Mouse (Mus musculus) MEL (cell line): ENCODE measurements around the gene Ercc5. TPM values are rescaled to one million over a fixed set of nuclear protein-coding genes. Genes with fewer than 3 reads are reported as not detected.

ENCODE experiments used
- DNase-seq: peaks from one replicate; pipeline ENCODE4 v3.0.0; 2011; ENCODE audit warnings: low read depth, low spot score
- H3K27ac ChIP-seq: 2 replicates; pipeline ENCODE4 v1.5.1; 2012; ENCODE audit warnings: low read depth, mild to moderate bottlenecking, control low read depth, low read length, moderate library complexity; ENCODE audit not compliant: control insufficient read depth
- H3K27me3 ChIP-seq, 2 experiments: fragments of 150-350 bp in 1 of 2; sonication (generic) in 1 of 2; 2 replicates each; pipeline ENCODE4 v1.6.1; 2012; ENCODE audit warnings: low read length in 2 of 2, mild to moderate bottlenecking in 2 of 2, improper control_type of control experiment in 1 of 2, moderate library complexity in 1 of 2; ENCODE audit not compliant: insufficient read depth in 2 of 2, control insufficient read depth in 1 of 2
- H3K36me3 ChIP-seq, 2 experiments: 2 replicates each; pipeline ENCODE4 v1.6.1; 2012 to 2014; ENCODE audit warnings: low read length in 2 of 2, improper control_type of control experiment in 1 of 2, inconsistent platforms in 1 of 2, mild to moderate bottlenecking in 1 of 2; ENCODE audit not compliant: insufficient read depth in 2 of 2, control insufficient read depth in 1 of 2
- H3K4me1 ChIP-seq, 2 experiments: fragments of 150-350 bp in 1 of 2; sonication (generic) in 1 of 2; 2 replicates each; pipeline ENCODE4 v1.6.1; 2012; ENCODE audit warnings: low read length in 2 of 2, improper control_type of control experiment in 1 of 2, mild to moderate bottlenecking in 1 of 2; ENCODE audit not compliant: insufficient read depth in 2 of 2, control insufficient read depth in 1 of 2
- H3K4me3 ChIP-seq, 2 experiments: fragments of 150-350 bp in 1 of 2; sonication (generic) in 1 of 2; 2 replicates each; pipeline ENCODE4 v1.5.1; 2012; ENCODE audit warnings: low read depth in 2 of 2, low read length in 2 of 2, mild to moderate bottlenecking in 2 of 2, moderate library complexity in 2 of 2, control low read depth in 1 of 2, improper control_type of control experiment in 1 of 2; ENCODE audit not compliant: control insufficient read depth in 1 of 2, insufficient read depth in 1 of 2
- H3K79me2 ChIP-seq: 2 replicates; pipeline ENCODE4 v1.6.1; 2012; ENCODE audit warnings: mild to moderate bottlenecking, low read length, moderate library complexity; ENCODE audit not compliant: control insufficient read depth, poor library complexity, insufficient read depth
- H3K9ac ChIP-seq: 2 replicates; pipeline ENCODE4 v1.6.1; 2012; ENCODE audit warnings: low read depth, mild to moderate bottlenecking, control low read depth, low read length, moderate library complexity; ENCODE audit not compliant: control insufficient read depth, poor library complexity, severe bottlenecking
- H3K9me3 ChIP-seq: fragments of 150-350 bp; sonication (generic); replicated peaks from 2 replicates; pipeline ENCODE4 v1.6.1; 2012; ENCODE audit warnings: mild to moderate bottlenecking, low read length, improper control_type of control experiment, moderate library complexity; ENCODE audit not compliant: insufficient read depth
- BHLHE40 ChIP-seq: IDR thresholded peaks from 2 replicates; pipeline ENCODE4 v1.6.1; 2012; ENCODE audit warnings: low read depth, mild to moderate bottlenecking, inconsistent platforms, low read length, improper control_type of control experiment, borderline replicate concordance
- CHD2 ChIP-seq: IDR thresholded peaks from 2 replicates; pipeline ENCODE4 v1.6.1; 2011; ENCODE audit warnings: low read length, improper control_type of control experiment
- E2F4 ChIP-seq: IDR thresholded peaks from 2 replicates; pipeline ENCODE4 v1.6.1; 2011; ENCODE audit warnings: low read depth, low read length, improper control_type of control experiment, borderline replicate concordance
- ETS1 ChIP-seq: IDR thresholded peaks from 2 replicates; pipeline ENCODE4 v1.6.1; 2012; ENCODE audit warnings: low read depth, mild to moderate bottlenecking, inconsistent platforms, low read length, improper control_type of control experiment, moderate library complexity
- MAFK ChIP-seq: IDR thresholded peaks from 2 replicates; pipeline ENCODE4 v1.6.1; 2011; ENCODE audit warnings: low read depth, mild to moderate bottlenecking, low read length, improper control_type of control experiment, borderline replicate concordance
- MAX ChIP-seq: IDR thresholded peaks from 2 replicates; pipeline ENCODE4 v1.6.1; 2011; ENCODE audit warnings: low read length, improper control_type of control experiment
- MXI1 ChIP-seq: IDR thresholded peaks from 2 replicates; pipeline ENCODE4 v1.6.1; 2011; ENCODE audit warnings: mild to moderate bottlenecking, low read depth, low read length, improper control_type of control experiment
- MYB ChIP-seq: IDR thresholded peaks from 2 replicates; pipeline ENCODE4 v1.6.1; 2011; ENCODE audit warnings: mild to moderate bottlenecking, low read depth, low read length, improper control_type of control experiment
- NELFE ChIP-seq: IDR thresholded peaks from 2 replicates; pipeline ENCODE4 v1.6.1; 2011; ENCODE audit warnings: low read depth, low read length, improper control_type of control experiment
- RCOR1 ChIP-seq: IDR thresholded peaks from 2 replicates; pipeline ENCODE4 v1.6.1; 2012; ENCODE audit warnings: low read depth, mild to moderate bottlenecking, inconsistent platforms, low read length, improper control_type of control experiment
- SIN3A ChIP-seq: IDR thresholded peaks from 2 replicates; pipeline ENCODE4 v1.6.1; 2012; ENCODE audit warnings: low read length, improper control_type of control experiment, inconsistent platforms
- SMC3 ChIP-seq: IDR thresholded peaks from 2 replicates; pipeline ENCODE4 v1.6.1; 2011; ENCODE audit warnings: low read depth, low read length, improper control_type of control experiment
- TCF12 ChIP-seq: IDR thresholded peaks from 2 replicates; pipeline ENCODE4 v1.6.1; 2014; ENCODE audit warnings: low read depth, mild to moderate bottlenecking, inconsistent platforms, low read length, improper control_type of control experiment, moderate library complexity
- UBTF ChIP-seq: IDR thresholded peaks from 2 replicates; pipeline ENCODE4 v1.6.1; 2012; ENCODE audit warnings: low read depth, mild to moderate bottlenecking, inconsistent platforms, low read length, improper control_type of control experiment, moderate library complexity, borderline replicate concordance; ENCODE audit not compliant: insufficient read depth
- USF1 ChIP-seq: IDR thresholded peaks from 2 replicates; pipeline ENCODE4 v1.6.1; 2014; ENCODE audit warnings: low read depth, mild to moderate bottlenecking, inconsistent platforms, low read length, improper control_type of control experiment, moderate library complexity
- USF2 ChIP-seq, 2 experiments: IDR thresholded peaks; 2 replicates each; pipeline ENCODE4 v1.6.1; 2011 to 2012; ENCODE audit warnings: improper control_type of control experiment in 2 of 2, low read length in 2 of 2, borderline replicate concordance in 1 of 2, inconsistent platforms in 1 of 2, low read depth in 1 of 2, mild to moderate bottlenecking in 1 of 2; ENCODE audit not compliant: insufficient read depth in 1 of 2
- ZKSCAN1 ChIP-seq: IDR thresholded peaks from 2 replicates; pipeline ENCODE4 v1.6.1; 2012; ENCODE audit warnings: low read depth, mild to moderate bottlenecking, inconsistent platforms, low read length, improper control_type of control experiment, moderate library complexity
- polyA plus RNA-seq, 2 experiments: library from polyadenylated mRNA; stranded (reverse) in 1 of 2; unstranded in 1 of 2; fragments of >175 nt in 1 of 2; fragments of >200 nt in 1 of 2; gene quantifications; 2 replicates each; pipeline versions ENCODE4 v1.2.1 to v1.2.4; 2012; ENCODE audit warnings: low replicate concordance in 2 of 2, low read depth in 1 of 2; ENCODE audit not compliant: insufficient read length in 2 of 2, insufficient read depth in 1 of 2, missing spikeins in 1 of 2
- total RNA-seq: library from RNA; depleted of rRNA; stranded (reverse); fragments of 300-350 nt; gene quantifications from 2 replicates; pipeline ENCODE4 v1.2.3, GENCODE M21; 2012

Ercc5 gene
- total and polyA plus RNA-seq, 3 experiments: 8.2 to 8.5 TPM; not detected in 1

DNA sequence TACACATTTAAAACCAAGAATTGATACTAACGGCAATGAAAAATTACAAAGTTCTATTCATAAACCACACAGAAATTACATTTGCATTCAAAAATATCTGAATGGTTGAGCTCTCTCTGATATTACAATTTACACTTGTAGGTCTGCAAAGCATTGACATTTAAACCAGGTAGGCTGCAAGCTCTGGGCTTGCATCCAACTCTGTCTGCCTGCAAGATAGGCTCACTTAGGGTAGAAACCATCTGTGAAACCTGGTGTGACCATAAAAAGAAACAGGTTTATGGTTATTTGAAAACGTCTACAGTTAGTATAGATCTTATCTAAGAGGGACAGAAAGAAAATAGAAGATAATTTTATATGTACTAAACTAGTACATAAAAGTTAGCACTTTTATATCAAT is 69.6 kb downstream of the Ercc5 start:
- Histone ChIP-seq H3K79me2 (no peaks in the 10 kb centered on the region), H3K36me3 (no peaks in the 10 kb centered on the region), H3K27me3 (no peaks in the 10 kb centered on the region), H3K4me1 (no peaks in the 10 kb centered on the region), H3K9me3 (no peaks in the 10 kb centered on the region), H3K9ac (no peak overlapping the region), H3K4me3 (no peak overlapping the region), H3K27ac (no peak overlapping the region)
- DNase-seq: no peak
- TF ChIP-seq SIN3A (no peak), ETS1 (no peak), ZKSCAN1 (no peak)

DNA sequence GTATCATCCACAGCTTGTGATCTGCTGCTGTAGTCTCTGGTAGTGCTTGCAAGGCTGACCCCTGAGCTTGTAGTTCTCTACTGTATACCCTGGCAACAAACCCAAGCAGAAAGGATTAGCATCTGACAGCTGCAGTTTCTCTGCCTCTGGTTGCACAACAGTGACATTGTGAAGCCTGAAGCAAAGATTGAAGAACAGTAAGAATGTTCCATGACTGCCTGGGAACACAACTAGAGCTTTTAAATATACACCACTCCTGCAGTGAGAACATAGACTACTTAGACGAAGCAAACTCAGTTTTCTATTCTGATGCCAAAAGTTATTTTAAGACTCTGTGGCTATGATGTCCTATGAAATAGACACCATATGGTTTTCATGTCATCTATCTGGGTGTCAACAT is 71.3 kb downstream of the Ercc5 start, which contains the start of gene Mettl21e:
Mettl21e (minus strand) TSS at position 86 of the 400 bp plus-strand sequence.
- Histone ChIP-seq H3K4me1 (no peaks in the 10 kb centered on the region), H3K9ac (no peak within 1 kb of the TSS), H3K27ac (no peak within 1 kb of the TSS), H3K36me3 (no peaks in the 10 kb centered on the region), H3K79me2 (no peaks in the 10 kb centered on the region), H3K27me3 (no peaks in the 10 kb centered on the region)
- TF ChIP-seq USF1 (no peak), ZKSCAN1 (no peak), MXI1 (no peak), CHD2 (no peak), MAFK (no peak), USF2 (IDR thresholded peaks at IDR 0.05; ENCODE audit: borderline replicate concordance in 1 of 2, insufficient read depth in 1 of 2, low read depth in 1 of 2, low read length in 2 of 2) (no peak), UBTF (no peak), MYB (no peak), TCF12 (no peak), BHLHE40 (no peak), NELFE (no peak), E2F4 (no peak), SMC3 (no peak), MAX (no peak), RCOR1 (no peak)
- TF ChIP-seq, all 39 proteins: peak for 0
- Histone ChIP-seq H3K4me3 (no peak within 1 kb of the TSS), H3K9me3 (no peaks in the 10 kb centered on the region)
- DNase-seq: no peak
